In genomic region chr7:63933905-63934304, GRCm38 (mm10) we compare ENCODE assay signal across 15 mouse cellular contexts. TPM values are rescaled to one million over a fixed set of nuclear protein-coding genes. Genes with fewer than 3 reads are reported as not detected.
DNase-seq lines count a peak whose midpoint lies in the region; ATAC-seq and TF ChIP-seq lines count a peak whose summit lies in the region.
"Had no signal": no experiment of that assay in that cellular context is flagged by ENCODE, and none has a peak within 500 bp of the region (broad histone marks: within the 10 kb centered on the region; RNA-seq: fewer than 3 reads in every experiment).

No protein-coding gene starts in this region.

- H3K4me1 ChIP-seq in kidney, adult 2 months (ENCODE audit: control insufficient read depth, insufficient read depth, low read length) = peaks cover 34% of the 10 kb centered on the region
- peaks cover 43% of the 10 kb centered on the region for H3K4me1 ChIP-seq in heart, postnatal 0 days (ENCODE audit: control insufficient read depth, insufficient read depth)

- H3K4me3 ChIP-seq in kidney, adult 2 months (ENCODE audit: insufficient read depth, low read depth, low read length) = no peak overlapping the region
- no peak overlapping the region for H3K4me3 ChIP-seq in heart, postnatal 0 days (ENCODE audit: low read depth, low read length)

- no peak for TF ChIP-seq CTCF in kidney, adult 2 months (conservative IDR thresholded peaks at IDR 0.05; ENCODE audit: insufficient read depth, insufficient read length, low read depth, low read length)
- TF ChIP-seq CTCF in heart, postnatal 0 days (IDR thresholded peaks at IDR 0.05; ENCODE audit: low read depth) = no peak

- 87% methylated on average over 6 of the region's 6 CpGs for WGBS in kidney, adult 2 months
- 72% methylated on average over 6 of the region's 6 CpGs for WGBS in heart, postnatal 0 days

- no peak for TF ChIP-seq POLR2A in kidney, adult 2 months (IDR thresholded peaks at IDR 0.05; ENCODE audit: low read depth, low read length)

- no peak for TF ChIP-seq EP300 in heart, postnatal 0 days (IDR thresholded peaks at IDR 0.05; ENCODE audit: low read depth)

- H3K4me2 ChIP-seq in heart, postnatal 0 days (ENCODE audit: low read depth, low read length) = no peak overlapping the region
- H3K4me2 ChIP-seq: lung, embryonic 14.5 days had no signal

- H3K9ac ChIP-seq in heart, postnatal 0 days (replicated peaks; ENCODE audit: low read depth, low read length) = 0 out of 2 replicates have a peak overlapping the region, but pooled peaks have one; percentile 26
- H3K9ac ChIP-seq: hindbrain, embryonic 15.5 days; lung, embryonic 14.5 days; midbrain, embryonic 15.5 days had no signal

- peak; percentile 32 for DNase-seq in cerebellum, adult 11-12 months
- no peak for DNase-seq in cerebellum, postnatal 10 days
- DNase-seq in kidney, adult 2 months = no peak
- no peak for DNase-seq in kidney, postnatal 10 days
- no peak for DNase-seq in heart, postnatal 0 days (ENCODE audit: low spot score)
- DNase-seq in gastrocnemius, postnatal 25 days = no peak
- DNase-seq: adrenal gland, adult 8-10 months; kidney, postnatal 14 days; lung, embryonic 14.5 days had no signal

- H3K27me3 ChIP-seq in kidney, adult 2 months (replicated peaks; ENCODE audit: control insufficient read depth, insufficient read depth, low read length) = no peaks in the 10 kb centered on the region
- no peaks in the 10 kb centered on the region for H3K27me3 ChIP-seq in heart, postnatal 0 days (ENCODE audit: control insufficient read depth, insufficient read depth, low read length)
- H3K27me3 ChIP-seq: hindbrain, embryonic 15.5 days; midbrain, embryonic 15.5 days had no signal

- ATAC-seq in heart, postnatal 0 days (ENCODE audit: insufficient read depth, low read depth) = no peak
- ATAC-seq in megakaryocyte progenitor cell, adult 5-6 weeks (replicated peaks; ENCODE audit: poor library complexity) = peak; percentile 22
- no peak for ATAC-seq in activated CD4-positive, CD25-positive, alpha-beta regulatory T cell, adult 4 months
- ATAC-seq: midbrain, embryonic 15.5 days had no signal

- no peaks in the 10 kb centered on the region for H3K9me3 ChIP-seq in heart, postnatal 0 days (replicated peaks; ENCODE audit: control insufficient read depth, low read length)
- H3K9me3 ChIP-seq: hindbrain, embryonic 15.5 days; midbrain, embryonic 15.5 days had no signal

- no peaks in the 10 kb centered on the region for H3K36me3 ChIP-seq in kidney, adult 2 months (ENCODE audit: control insufficient read depth, insufficient read depth, low read length)
- 0 out of 2 replicates have a peak, but pooled peaks cover 3% of the 10 kb centered on the region for H3K36me3 ChIP-seq in heart, postnatal 0 days (replicated peaks; ENCODE audit: control insufficient read depth, insufficient read depth, low read length)
- H3K36me3 ChIP-seq: hindbrain, embryonic 15.5 days; midbrain, embryonic 15.5 days had no signal

- H3K27ac ChIP-seq in kidney, adult 2 months (ENCODE audit: insufficient read depth, low read depth, low read length) = peak overlapping the region; percentile 22; the same call in 1 of the 2 replicates
- peak overlapping the region; percentile 69 for H3K27ac ChIP-seq in heart, postnatal 0 days (ENCODE audit: low read depth)
- H3K27ac ChIP-seq: hindbrain, embryonic 15.5 days; midbrain, embryonic 15.5 days had no signal

RNA-seq across cellular contexts. Expression of gene Klf13, which starts 4.8 kb away (rescaled TPM):
- 30.6 and 31.2 TPM in 2 replicates for polyA plus RNA-seq in kidney, adult 2 months (2012; rRNA removed)
- total RNA-seq in heart, postnatal 0 days (2014; rRNA removed; ENCODE audit: low replicate concordance) = 40.7 and 47.4 TPM in 2 replicates
- 26.0 and 26.5 TPM in 2 replicates for polyA plus RNA-seq in heart, postnatal 0 days (2015; fragmentation: Nextera tagmentation; extraction: Ambion mirVana)
- 37.6 and 46.3 TPM in 2 replicates for total RNA-seq in megakaryocyte progenitor cell, adult 5-6 weeks (2015)
- total RNA-seq in megakaryocyte progenitor cell, adult 5-6 weeks (2017) = 16.9 and 24.3 TPM in 2 replicates
- total RNA-seq in gastrocnemius, postnatal 25 days (2021) = 10 to 100 TPM; 38.9 to 43.1 TPM
- polyA plus RNA-seq in activated CD4-positive, CD25-positive, alpha-beta regulatory T cell, adult 4 months (2017; shearing (Covaris generic)) = 100 to 1,000 TPM; 153 to 178 TPM

RNA-seq across cellular contexts. Expression of gene E030018B13Rik, which starts 17.2 kb away (rescaled TPM):
- polyA plus RNA-seq in kidney, adult 2 months (2012; rRNA removed) = not detected in 2 replicates
- not detected in 2 replicates for total RNA-seq in heart, postnatal 0 days (2014; rRNA removed; ENCODE audit: low replicate concordance)
- 0.11 and 0.15 TPM in 2 replicates for polyA plus RNA-seq in heart, postnatal 0 days (2015; fragmentation: Nextera tagmentation; extraction: Ambion mirVana)
- total RNA-seq in megakaryocyte progenitor cell, adult 5-6 weeks (2015) = not detected in 2 replicates
- total RNA-seq in megakaryocyte progenitor cell, adult 5-6 weeks (2017) = not detected in 2 replicates
- total RNA-seq in gastrocnemius, postnatal 25 days (2021) = not detected
- under 1 TPM in 1 of 2 experiments, not detected in 1; 0.56 TPM for polyA plus RNA-seq in activated CD4-positive, CD25-positive, alpha-beta regulatory T cell, adult 4 months (2017; shearing (Covaris generic))
- total RNA-seq: gastrocnemius, adult 18-20 months; left cerebral cortex, adult 8-10 months had no signal
- polyA plus RNA-seq: hindbrain, embryonic 15.5 days had no signal
